In genomic region chr4:123665681-123666278, GRCm38 (mm10) we compare ENCODE assay signal across 7 mouse cellular contexts. TPM values are rescaled to one million over a fixed set of nuclear protein-coding genes. Genes with fewer than 3 reads are reported as not detected.
DNase-seq lines count a peak whose midpoint lies in the region; ATAC-seq and TF ChIP-seq lines count a peak whose summit lies in the region.

No protein-coding gene starts in this region.

- H3K27ac ChIP-seq in hindbrain, embryonic 10.5 days, result peak overlapping the region; percentile 100
- H3K27ac ChIP-seq in lung, postnatal 0 days (ENCODE audit: low read length), result peak overlapping the region; percentile 98

- TF ChIP-seq CTCF in lung, postnatal 0 days (IDR thresholded peaks at IDR 0.05), result no peak

- H3K4me3 ChIP-seq in hindbrain, embryonic 10.5 days, result peak overlapping the region; percentile 93
- H3K4me3 ChIP-seq in lung, postnatal 0 days (ENCODE audit: low read depth, low read length), result peak overlapping the region; percentile 98; the same call in 1 of the 2 replicates

- DNase-seq in 3T3-L1 (ENCODE audit: low read depth, low spot score) (peak; percentile 15), A20 (ENCODE audit: low read depth, low spot score) (peak; percentile 17)
- DNase-seq in hindbrain, embryonic 10.5 days (ENCODE audit: low spot score), result no peak
- DNase-seq in lung, postnatal 0 days (ENCODE audit: low spot score), result peak; percentile 79
- DNase-seq in right cerebral cortex, postnatal 14 days, result no peak
- DNase-seq in gastrocnemius, adult 8-10 months (ENCODE audit: low spot score in 2 of 2), result no peak
- no peak for DNase-seq in right cerebral cortex, postnatal 25 days

- TF ChIP-seq EP300 in lung, postnatal 0 days (IDR thresholded peaks at IDR 0.05), result peak; percentile 89

- no peaks in the 10 kb centered on the region for H3K9me3 ChIP-seq in hindbrain, embryonic 10.5 days
- no peaks in the 10 kb centered on the region for H3K9me3 ChIP-seq in lung, postnatal 0 days (ENCODE audit: low read length)

- WGBS in hindbrain, embryonic 10.5 days, result 37% methylated on average over 11 of the region's 11 CpGs
- WGBS in lung, postnatal 0 days, result 23% methylated on average over 11 of the region's 11 CpGs

- peaks cover 66% of the 10 kb centered on the region for H3K4me1 ChIP-seq in hindbrain, embryonic 10.5 days (replicated peaks)
- H3K4me1 ChIP-seq in lung, postnatal 0 days (ENCODE audit: insufficient read depth, low read depth, low read length), result peaks cover 25% of the 10 kb centered on the region; the same call in 1 of the 2 replicates

- H3K36me3 ChIP-seq in hindbrain, embryonic 10.5 days, result 0 out of 2 replicates have a peak, but pooled peaks cover 2% of the 10 kb centered on the region
- H3K36me3 ChIP-seq in lung, postnatal 0 days (ENCODE audit: insufficient read depth, low read length), result no peaks in the 10 kb centered on the region

- peak; percentile 17 for ATAC-seq in lung, postnatal 0 days

- peak overlapping the region; percentile 97; the same call in 1 of the 2 replicates for H3K9ac ChIP-seq in lung, postnatal 0 days (replicated peaks; ENCODE audit: low read depth)

- H3K27me3 ChIP-seq in hindbrain, embryonic 10.5 days (ENCODE audit: insufficient read depth, poor library complexity, severe bottlenecking), result no peaks in the 10 kb centered on the region
- no peaks in the 10 kb centered on the region for H3K27me3 ChIP-seq in lung, postnatal 0 days (replicated peaks; ENCODE audit: insufficient read depth, low read length)

- H3K4me2 ChIP-seq in lung, postnatal 0 days (replicated peaks; ENCODE audit: low read depth, low read length), result peak overlapping the region; percentile 78

RNA-seq across cellular contexts. Expression of gene Macf1, which starts 18.4 kb away (rescaled TPM):
- polyA plus RNA-seq in hindbrain, embryonic 10.5 days (2016; fragmentation: Nextera tagmentation; extraction: Ambion mirVana), result 36.5 and 42.3 TPM in 2 replicates
- polyA plus RNA-seq in lung, postnatal 0 days (2015; fragmentation: Nextera tagmentation; extraction: Ambion mirVana), result 181 and 221 TPM in 2 replicates
- 10 to 100 TPM; 49.5 to 63.7 (median 57.9) TPM for total RNA-seq in gastrocnemius, adult 8-10 months (2022)

RNA-seq across cellular contexts. Expression of gene Ndufs5, which starts 52.2 kb away (rescaled TPM):
- 349 and 378 TPM in 2 replicates for polyA plus RNA-seq in hindbrain, embryonic 10.5 days (2016; fragmentation: Nextera tagmentation; extraction: Ambion mirVana)
- 246 and 263 TPM in 2 replicates for polyA plus RNA-seq in lung, postnatal 0 days (2015; fragmentation: Nextera tagmentation; extraction: Ambion mirVana)
- 100 to 1,000 TPM; 230 to 275 (median 261) TPM for total RNA-seq in gastrocnemius, adult 8-10 months (2022)

Comparison
In these comparisons a context has a peak if more than half of its experiments do, and no peak if none do; other contexts are left out.
1. DNase-seq: peak in 3T3-L1 (single experiment), A20 (single experiment) and lung, postnatal 0 days (single experiment); none in hindbrain, embryonic 10.5 days (single experiment), right cerebral cortex, postnatal 14 days (single experiment), gastrocnemius, adult 8-10 months (0 of 2) and right cerebral cortex, postnatal 25 days (single experiment).